Mouse (Mus musculus) MEL (cell line): Measurements from ENCODE around the gene Elmod3. TPM values are rescaled to one million over a fixed set of nuclear protein-coding genes. Genes with fewer than 3 reads are reported as not detected.

Experiments
- DNase-seq: peaks from one replicate; pipeline ENCODE4 v3.0.0; 2011; ENCODE audit warnings: low read depth, low spot score
- H3K27ac ChIP-seq: 2 replicates; pipeline ENCODE4 v1.5.1; 2012; ENCODE audit warnings: low read depth, mild to moderate bottlenecking, control low read depth, low read length, moderate library complexity; ENCODE audit not compliant: control insufficient read depth
- H3K27me3 ChIP-seq, 2 experiments: fragments of 150-350 bp in 1 of 2; sonication (generic) in 1 of 2; 2 replicates each; pipeline ENCODE4 v1.6.1; 2012; ENCODE audit warnings: low read length in 2 of 2, mild to moderate bottlenecking in 2 of 2, improper control_type of control experiment in 1 of 2, moderate library complexity in 1 of 2; ENCODE audit not compliant: insufficient read depth in 2 of 2, control insufficient read depth in 1 of 2
- H3K36me3 ChIP-seq, 2 experiments: 2 replicates each; pipeline ENCODE4 v1.6.1; 2012 to 2014; ENCODE audit warnings: low read length in 2 of 2, improper control_type of control experiment in 1 of 2, inconsistent platforms in 1 of 2, mild to moderate bottlenecking in 1 of 2; ENCODE audit not compliant: insufficient read depth in 2 of 2, control insufficient read depth in 1 of 2
- H3K4me1 ChIP-seq, 2 experiments: fragments of 150-350 bp in 1 of 2; sonication (generic) in 1 of 2; 2 replicates each; pipeline ENCODE4 v1.6.1; 2012; ENCODE audit warnings: low read length in 2 of 2, improper control_type of control experiment in 1 of 2, mild to moderate bottlenecking in 1 of 2; ENCODE audit not compliant: insufficient read depth in 2 of 2, control insufficient read depth in 1 of 2
- H3K4me3 ChIP-seq, 2 experiments: fragments of 150-350 bp in 1 of 2; sonication (generic) in 1 of 2; 2 replicates each; pipeline ENCODE4 v1.5.1; 2012; ENCODE audit warnings: low read depth in 2 of 2, low read length in 2 of 2, mild to moderate bottlenecking in 2 of 2, moderate library complexity in 2 of 2, control low read depth in 1 of 2, improper control_type of control experiment in 1 of 2; ENCODE audit not compliant: control insufficient read depth in 1 of 2, insufficient read depth in 1 of 2
- H3K79me2 ChIP-seq: 2 replicates; pipeline ENCODE4 v1.6.1; 2012; ENCODE audit warnings: mild to moderate bottlenecking, low read length, moderate library complexity; ENCODE audit not compliant: control insufficient read depth, poor library complexity, insufficient read depth
- H3K9ac ChIP-seq: 2 replicates; pipeline ENCODE4 v1.6.1; 2012; ENCODE audit warnings: low read depth, mild to moderate bottlenecking, control low read depth, low read length, moderate library complexity; ENCODE audit not compliant: control insufficient read depth, poor library complexity, severe bottlenecking
- H3K9me3 ChIP-seq: fragments of 150-350 bp; sonication (generic); replicated peaks from 2 replicates; pipeline ENCODE4 v1.6.1; 2012; ENCODE audit warnings: mild to moderate bottlenecking, low read length, improper control_type of control experiment, moderate library complexity; ENCODE audit not compliant: insufficient read depth
- BHLHE40 ChIP-seq: IDR thresholded peaks from 2 replicates; pipeline ENCODE4 v1.6.1; 2012; ENCODE audit warnings: low read depth, mild to moderate bottlenecking, inconsistent platforms, low read length, improper control_type of control experiment, borderline replicate concordance
- CHD1 ChIP-seq: IDR thresholded peaks from 2 replicates; pipeline ENCODE4 v1.6.1; 2012; ENCODE audit warnings: low read depth, mild to moderate bottlenecking, inconsistent platforms, low read length, improper control_type of control experiment
- CHD2 ChIP-seq: IDR thresholded peaks from 2 replicates; pipeline ENCODE4 v1.6.1; 2011; ENCODE audit warnings: low read length, improper control_type of control experiment
- CTCF ChIP-seq, 3 experiments: IDR thresholded peaks in 2 of 3; conservative IDR thresholded peaks in 1 of 3; 2 replicates each; pipeline ENCODE4 v1.5.1; 2011 to 2012; ENCODE audit warnings: low read length in 3 of 3, low read depth in 2 of 3, mild to moderate bottlenecking in 2 of 3, improper control_type of control experiment in 1 of 3, inconsistent platforms in 1 of 3, mixed read lengths in 1 of 3, moderate library complexity in 1 of 3; ENCODE audit not compliant: control insufficient read depth in 1 of 3, insufficient read depth in 1 of 3, poor library complexity in 1 of 3, severe bottlenecking in 1 of 3
- E2F4 ChIP-seq: IDR thresholded peaks from 2 replicates; pipeline ENCODE4 v1.6.1; 2011; ENCODE audit warnings: low read depth, low read length, improper control_type of control experiment, borderline replicate concordance
- ELF1 ChIP-seq: IDR thresholded peaks from 2 replicates; pipeline ENCODE4 v1.6.1; 2014; ENCODE audit warnings: low read depth, mild to moderate bottlenecking, inconsistent platforms, low read length, improper control_type of control experiment, moderate library complexity
- ETS1 ChIP-seq: IDR thresholded peaks from 2 replicates; pipeline ENCODE4 v1.6.1; 2012; ENCODE audit warnings: low read depth, mild to moderate bottlenecking, inconsistent platforms, low read length, improper control_type of control experiment, moderate library complexity
- GABPA ChIP-seq: IDR thresholded peaks from 2 replicates; pipeline ENCODE4 v1.6.1; 2012; ENCODE audit warnings: low read depth, mild to moderate bottlenecking, inconsistent platforms, low read length, improper control_type of control experiment, moderate library complexity
- GATA1 ChIP-seq: IDR thresholded peaks from 2 replicates; pipeline ENCODE4 v1.6.1; 2011; ENCODE audit warnings: low read depth, low read length, improper control_type of control experiment
- HCFC1 ChIP-seq: IDR thresholded peaks from 2 replicates; pipeline ENCODE4 v1.6.1; 2012; ENCODE audit warnings: low read depth, mild to moderate bottlenecking, inconsistent platforms, low read length, improper control_type of control experiment, moderate library complexity
- JUND ChIP-seq: IDR thresholded peaks from 2 replicates; pipeline ENCODE4 v1.6.1; 2011; ENCODE audit warnings: low read depth, mild to moderate bottlenecking, improper control_type of control experiment, low read length
- KAT2A ChIP-seq: conservative IDR thresholded peaks from 2 replicates; pipeline ENCODE4 v1.6.1; 2012; ENCODE audit warnings: low read depth, low read length, improper control_type of control experiment, inconsistent platforms
- MAFK ChIP-seq: IDR thresholded peaks from 2 replicates; pipeline ENCODE4 v1.6.1; 2011; ENCODE audit warnings: low read depth, mild to moderate bottlenecking, low read length, improper control_type of control experiment, borderline replicate concordance
- MAX ChIP-seq: IDR thresholded peaks from 2 replicates; pipeline ENCODE4 v1.6.1; 2011; ENCODE audit warnings: low read length, improper control_type of control experiment
- MAZ ChIP-seq: IDR thresholded peaks from 2 replicates; pipeline ENCODE4 v1.6.1; 2012; ENCODE audit warnings: low read depth, mild to moderate bottlenecking, inconsistent platforms, low read length, improper control_type of control experiment
- MEF2A ChIP-seq: IDR thresholded peaks from 2 replicates; pipeline ENCODE4 v1.6.1; 2014; ENCODE audit warnings: low read depth, mild to moderate bottlenecking, inconsistent platforms, low read length, improper control_type of control experiment; ENCODE audit not compliant: poor library complexity, insufficient replicate concordance, severe bottlenecking; ENCODE audit errors: extremely low read depth
- MXI1 ChIP-seq: IDR thresholded peaks from 2 replicates; pipeline ENCODE4 v1.6.1; 2011; ENCODE audit warnings: mild to moderate bottlenecking, low read depth, low read length, improper control_type of control experiment
- MYB ChIP-seq: IDR thresholded peaks from 2 replicates; pipeline ENCODE4 v1.6.1; 2011; ENCODE audit warnings: mild to moderate bottlenecking, low read depth, low read length, improper control_type of control experiment
- MYC ChIP-seq: IDR thresholded peaks from 2 replicates; pipeline ENCODE4 v1.6.1; 2011; ENCODE audit warnings: low read depth, mild to moderate bottlenecking, low read length, improper control_type of control experiment, moderate library complexity
- NRF1 ChIP-seq: IDR thresholded peaks from 2 replicates; pipeline ENCODE4 v1.6.1; 2014; ENCODE audit warnings: low read depth, mild to moderate bottlenecking, inconsistent platforms, low read length, improper control_type of control experiment, moderate library complexity; ENCODE audit not compliant: poor library complexity, insufficient read depth, severe bottlenecking
- POLR2A ChIP-seq, 2 experiments: IDR thresholded peaks; 2 replicates each; pipeline ENCODE4 v1.6.1; 2011 to 2012; ENCODE audit warnings: low read length in 2 of 2, mild to moderate bottlenecking in 2 of 2, control low read depth in 1 of 2, improper control_type of control experiment in 1 of 2, low read depth in 1 of 2, moderate library complexity in 1 of 2; ENCODE audit not compliant: control insufficient read depth in 1 of 2, insufficient read depth in 1 of 2, poor library complexity in 1 of 2
- POLR2AphosphoS2 ChIP-seq: IDR thresholded peaks from 2 replicates; pipeline ENCODE4 v1.6.1; 2011; ENCODE audit warnings: low read length, improper control_type of control experiment
- POLR2AphosphoS5 ChIP-seq: IDR thresholded peaks from 2 replicates; pipeline ENCODE4 v1.6.1; 2012; ENCODE audit warnings: low read depth, borderline replicate concordance, mild to moderate bottlenecking, inconsistent platforms, low read length, moderate library complexity, mixed read lengths
- RAD21 ChIP-seq: IDR thresholded peaks from 2 replicates; pipeline ENCODE4 v1.6.1; 2011; ENCODE audit warnings: mild to moderate bottlenecking, low read depth, low read length, improper control_type of control experiment
- RCOR1 ChIP-seq: IDR thresholded peaks from 2 replicates; pipeline ENCODE4 v1.6.1; 2012; ENCODE audit warnings: low read depth, mild to moderate bottlenecking, inconsistent platforms, low read length, improper control_type of control experiment
- SMC3 ChIP-seq: IDR thresholded peaks from 2 replicates; pipeline ENCODE4 v1.6.1; 2011; ENCODE audit warnings: low read depth, low read length, improper control_type of control experiment
- TAL1 ChIP-seq: IDR thresholded peaks from 2 replicates; pipeline ENCODE4 v1.6.1; 2012; ENCODE audit warnings: mild to moderate bottlenecking, inconsistent platforms, low read length, moderate library complexity, mixed read lengths
- TCF12 ChIP-seq: IDR thresholded peaks from 2 replicates; pipeline ENCODE4 v1.6.1; 2014; ENCODE audit warnings: low read depth, mild to moderate bottlenecking, inconsistent platforms, low read length, improper control_type of control experiment, moderate library complexity
- UBTF ChIP-seq: IDR thresholded peaks from 2 replicates; pipeline ENCODE4 v1.6.1; 2012; ENCODE audit warnings: low read depth, mild to moderate bottlenecking, inconsistent platforms, low read length, improper control_type of control experiment, moderate library complexity, borderline replicate concordance; ENCODE audit not compliant: insufficient read depth
- USF1 ChIP-seq: IDR thresholded peaks from 2 replicates; pipeline ENCODE4 v1.6.1; 2014; ENCODE audit warnings: low read depth, mild to moderate bottlenecking, inconsistent platforms, low read length, improper control_type of control experiment, moderate library complexity
- USF2 ChIP-seq, 2 experiments: IDR thresholded peaks; 2 replicates each; pipeline ENCODE4 v1.6.1; 2011 to 2012; ENCODE audit warnings: improper control_type of control experiment in 2 of 2, low read length in 2 of 2, borderline replicate concordance in 1 of 2, inconsistent platforms in 1 of 2, low read depth in 1 of 2, mild to moderate bottlenecking in 1 of 2; ENCODE audit not compliant: insufficient read depth in 1 of 2
- ZC3H11A ChIP-seq: IDR thresholded peaks from 2 replicates; pipeline ENCODE4 v1.6.1; 2012; ENCODE audit warnings: low read depth, mild to moderate bottlenecking, inconsistent platforms, low read length, improper control_type of control experiment
- ZKSCAN1 ChIP-seq: IDR thresholded peaks from 2 replicates; pipeline ENCODE4 v1.6.1; 2012; ENCODE audit warnings: low read depth, mild to moderate bottlenecking, inconsistent platforms, low read length, improper control_type of control experiment, moderate library complexity
- ZMIZ1 ChIP-seq: IDR thresholded peaks from 2 replicates; pipeline ENCODE4 v1.6.1; 2012; ENCODE audit warnings: low read depth, mild to moderate bottlenecking, inconsistent platforms, low read length, improper control_type of control experiment, moderate library complexity
- polyA plus RNA-seq, 2 experiments: library from polyadenylated mRNA; stranded (reverse) in 1 of 2; unstranded in 1 of 2; fragments of >175 nt in 1 of 2; fragments of >200 nt in 1 of 2; gene quantifications; 2 replicates each; pipeline versions ENCODE4 v1.2.1 to v1.2.4; 2012; ENCODE audit warnings: low replicate concordance in 2 of 2, low read depth in 1 of 2; ENCODE audit not compliant: insufficient read length in 2 of 2, insufficient read depth in 1 of 2, missing spikeins in 1 of 2
- total RNA-seq: library from RNA; depleted of rRNA; stranded (reverse); fragments of 300-350 nt; gene quantifications from 2 replicates; pipeline ENCODE4 v1.2.3, GENCODE M21; 2012; rRNA removed

The Elmod3 gene
- total RNA-seq = 4.2 and 4.6 TPM in 2 replicates
- 10 to 100 TPM in 1 of 2 experiments, not detected in 1; 14.1 TPM for polyA plus RNA-seq

DNA sequence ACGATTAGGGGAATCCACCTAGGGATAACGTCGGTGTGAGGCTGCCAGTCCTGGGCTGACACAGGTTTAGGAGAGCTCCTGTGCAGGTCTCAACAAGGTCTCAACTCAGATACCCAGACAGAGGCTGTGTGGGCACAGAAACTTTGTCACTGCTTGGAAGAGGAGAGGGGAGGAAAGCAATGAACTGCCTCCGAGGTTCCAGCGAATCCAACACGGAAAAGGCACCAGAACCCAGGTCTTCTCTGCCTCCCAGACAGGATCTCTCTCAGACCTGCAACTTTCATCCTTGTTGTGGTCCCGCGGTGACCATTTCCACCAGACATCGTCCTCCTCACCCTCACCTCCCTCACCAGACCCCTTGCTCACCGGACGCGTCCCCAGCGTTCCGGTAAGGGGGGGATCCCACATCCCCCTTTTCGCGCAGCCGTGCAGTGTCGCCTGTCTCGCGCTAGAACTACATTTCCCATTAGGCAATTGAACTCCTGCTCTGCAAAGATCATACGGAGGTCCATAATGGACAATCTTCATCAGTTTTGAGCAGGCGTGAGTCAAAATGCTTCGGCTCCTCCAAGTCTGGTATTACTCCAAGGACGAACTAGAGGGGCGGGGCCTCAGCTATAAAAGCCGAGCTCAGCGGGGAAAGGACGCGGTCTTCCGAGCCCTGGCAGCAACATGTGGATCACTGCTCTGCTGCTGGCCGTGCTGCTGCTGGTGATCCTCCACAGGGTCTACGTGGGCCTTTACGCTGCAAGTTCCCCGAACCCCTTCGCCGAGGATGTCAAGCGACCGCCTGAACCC, at the start of gene Elmod3, which contains the start of gene Retsat:
Elmod3 (minus strand) TSS at position 458 of the 798 bp plus-strand sequence.
Retsat (plus strand) TSS at position 520 of the 798 bp plus-strand sequence.
- H3K27me3 ChIP-seq = no peaks in the 10 kb centered on the region
- peak within 1 kb of the TSS; percentile 92 for H3K9ac ChIP-seq
- peak within 1 kb of the TSS; percentile 66 for H3K27ac ChIP-seq
- peaks cover 8 to 15% of the 10 kb centered on the region in 2 experiments for H3K4me1 ChIP-seq
- peaks cover 5% of the 10 kb centered on the region for H3K79me2 ChIP-seq
- H3K4me3 ChIP-seq = peak within 1 kb of the TSS; percentile 68 to 86
- peaks cover 0 to 9% of the 10 kb centered on the region in 2 experiments; a peak in 3 of 4 replicates for H3K36me3 ChIP-seq
- H3K9me3 ChIP-seq = no peaks in the 10 kb centered on the region
- DNase-seq = peak; percentile 99
- no peak for TF ChIP-seq CHD1
- TF ChIP-seq TAL1 = no peak
- 0 out of 2 replicates have a peak, but pooled peaks have one; percentile 5 for TF ChIP-seq GATA1
- TF ChIP-seq SMC3 = no peak
- TF ChIP-seq USF2 (IDR thresholded peaks at IDR 0.05; ENCODE audit: borderline replicate concordance in 1 of 2, insufficient read depth in 1 of 2, low read depth in 1 of 2, low read length in 2 of 2) = no peak
- TF ChIP-seq CTCF (IDR thresholded peaks at IDR 0.05 in 2 of 3, conservative IDR thresholded peaks at IDR 0.05 in 1 of 3; ENCODE audit: control insufficient read depth in 1 of 3, insufficient read depth in 1 of 3, low read depth in 2 of 3, low read length in 3 of 3, poor library complexity in 1 of 3, severe bottlenecking in 1 of 3) = no peak
- TF ChIP-seq E2F4 = no peak
- TF ChIP-seq HCFC1 = peak; percentile 100
- peak; percentile 57; the same call in 1 of the 2 replicates for TF ChIP-seq MEF2A
- peak; percentile 99 for TF ChIP-seq POLR2AphosphoS2
- TF ChIP-seq MYB = no peak
- TF ChIP-seq MAX = peak; percentile 82
- no peak for TF ChIP-seq GABPA
- peak; percentile 95 for TF ChIP-seq MXI1
- TF ChIP-seq ELF1 = peak; percentile 75
- peak; percentile 74 for TF ChIP-seq NRF1
- TF ChIP-seq MAFK = no peak
- peak; percentile 98 for TF ChIP-seq KAT2A
- peak; percentile 88; the same call in 1 of the 2 replicates for TF ChIP-seq POLR2AphosphoS5
- TF ChIP-seq MYC = peak; percentile 90
- peak; percentile 91 for TF ChIP-seq MAZ
- no peak for TF ChIP-seq BHLHE40
- TF ChIP-seq ZC3H11A = no peak
- peak; percentile 40; the same call in 1 of the 2 replicates for TF ChIP-seq RCOR1
- peak; percentile 99 for TF ChIP-seq ZMIZ1
- no peak for TF ChIP-seq UBTF
- TF ChIP-seq POLR2A (IDR thresholded peaks at IDR 0.05; ENCODE audit: control insufficient read depth in 1 of 2, insufficient read depth in 1 of 2, low read depth in 1 of 2, low read length in 2 of 2, poor library complexity in 1 of 2) = peak; percentile 96 to 100
- no peak for TF ChIP-seq JUND
- no peak for TF ChIP-seq RAD21
- peak; percentile 71 for TF ChIP-seq TCF12
- peak; percentile 56; the same call in 1 of the 2 replicates for TF ChIP-seq USF1
- no peak for TF ChIP-seq ZKSCAN1
- peak; percentile 71 for TF ChIP-seq ETS1
- TF ChIP-seq CHD2 = peak; percentile 29; the same call in 1 of the 2 replicates
